Mouse (Mus musculus) CH12F3 (cell line): ENCODE results near the gene Pola2.

ENCODE experiments used
- in situ Hi-C: fragments of 300-500 bp; cut with MboI; formaldehyde crosslinking; loops from 2 replicates; pipeline ENCODE4 v1.14.3; 2020; ENCODE audit warnings: low sequenced_read_pairs

Gene Pola2

DNA sequence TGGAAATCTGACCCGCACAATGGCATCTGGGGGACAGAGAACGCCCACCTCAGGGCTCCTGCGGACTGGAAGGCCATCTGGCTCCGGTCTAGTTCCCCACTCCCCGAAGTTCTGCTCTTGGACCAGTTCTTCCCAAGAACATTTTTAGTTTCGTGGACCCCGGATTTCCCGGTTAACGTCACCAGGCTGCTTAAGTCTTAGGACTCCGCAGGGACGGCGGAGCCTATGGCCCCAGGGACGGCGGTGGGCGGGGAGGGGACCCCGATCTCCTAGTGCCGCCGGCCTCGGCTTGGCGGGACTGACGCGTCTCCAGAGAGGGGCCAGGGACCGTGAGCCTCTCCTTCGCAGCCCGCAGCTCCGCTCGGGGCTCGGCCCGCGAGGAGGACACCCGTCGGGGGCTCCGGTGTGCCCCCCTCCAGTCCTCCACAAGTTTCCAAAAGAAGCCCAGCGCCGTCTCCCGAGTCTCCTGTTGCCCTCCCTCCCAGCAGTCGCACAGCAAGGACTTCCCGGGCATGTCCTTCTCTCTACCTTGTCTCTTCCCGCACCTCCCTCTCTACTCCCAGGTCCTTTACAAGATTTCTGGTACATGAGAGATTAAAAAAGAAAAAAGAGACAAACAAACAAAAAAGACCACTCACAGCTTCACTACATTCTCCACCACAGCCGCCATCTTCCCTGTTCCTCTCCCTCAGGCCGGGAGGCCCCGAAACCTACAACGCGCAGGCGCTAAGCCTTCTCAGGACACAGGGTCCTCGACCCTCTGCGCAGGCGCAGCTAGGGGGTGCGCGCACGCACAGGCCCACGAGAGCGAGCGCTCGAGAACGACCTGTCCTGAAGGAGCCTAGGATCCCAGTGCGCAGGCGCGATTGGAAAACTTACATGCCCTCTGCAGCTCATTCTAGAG, 51.6 kb downstream of the Pola2 start:
- in situ Hi-C loops = no loop called here

DNA sequence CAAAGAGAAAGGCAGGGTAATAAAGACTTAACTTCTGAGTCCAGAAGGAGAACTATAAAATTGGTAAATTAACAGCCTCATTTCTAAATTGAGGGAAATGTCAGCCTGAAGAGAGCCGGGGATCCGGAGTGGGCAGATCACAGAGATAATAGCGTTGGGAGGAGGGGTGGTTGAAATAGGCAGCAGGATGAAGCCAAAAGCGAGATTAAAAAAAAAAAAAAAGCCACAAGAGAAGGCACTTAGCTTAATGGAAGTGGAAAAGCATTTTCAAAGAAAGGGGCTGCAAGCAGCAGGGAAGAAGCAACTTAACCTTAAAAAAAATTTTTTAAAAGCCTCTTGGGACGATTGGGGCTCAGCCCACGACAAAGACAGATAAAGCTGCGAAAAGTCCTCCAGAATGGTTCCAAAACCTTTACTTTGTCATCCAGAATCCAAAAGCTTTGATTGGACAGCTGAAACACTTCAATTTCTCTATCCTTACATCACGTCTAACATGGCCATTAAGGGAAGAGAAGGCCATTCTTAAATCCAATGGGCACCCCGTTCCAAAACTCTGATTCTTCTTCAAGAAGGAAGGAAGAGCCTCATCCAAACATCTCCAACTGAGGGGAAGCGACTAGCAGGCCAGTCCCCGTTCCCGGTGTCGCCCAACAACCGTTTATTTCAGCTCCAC, 52.4 kb downstream of the Pola2 start:
- in situ Hi-C loops = no loop called here

GRCm38 (mm10) chr19:5910221-5910620, 53.8 kb downstream of the Pola2 start:
- in situ Hi-C loops = no loop called here

GRCm38 (mm10) chr19:5907275-5907674, 56.7 kb downstream of the Pola2 start:
- in situ Hi-C loops = no loop called here

DNA sequence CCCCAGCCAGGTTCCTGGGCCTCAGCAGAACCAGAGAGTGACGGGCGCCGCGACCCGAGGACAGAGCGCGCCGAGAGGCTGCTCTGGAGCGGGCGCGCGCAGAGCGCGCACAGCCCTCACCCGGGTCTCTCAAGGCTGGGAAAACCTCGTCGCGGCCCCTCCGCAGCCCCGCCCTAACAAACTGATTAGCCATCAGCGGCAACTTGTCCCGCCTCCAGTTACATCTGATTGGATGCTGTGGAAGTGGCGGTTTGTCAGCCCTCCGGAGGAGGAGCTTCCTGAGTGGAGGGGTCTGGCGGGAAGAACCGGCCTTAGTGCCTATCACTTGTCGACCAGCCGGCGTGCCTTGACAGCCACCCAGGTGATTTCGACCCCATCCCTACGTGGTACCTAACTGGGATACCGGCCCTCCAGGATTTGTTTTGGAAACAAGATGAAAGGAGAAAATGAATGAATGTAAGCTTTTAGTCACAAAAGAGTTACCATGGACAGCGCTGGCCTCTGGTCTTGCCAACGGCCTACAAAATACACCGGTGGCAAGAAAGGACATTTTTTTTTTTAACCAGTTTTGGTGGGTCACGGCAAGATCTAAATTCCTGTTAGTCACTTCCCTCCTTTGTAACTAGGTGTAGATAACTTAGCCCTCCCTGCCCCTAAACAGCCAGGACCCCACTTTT, 69.9 kb downstream of the Pola2 start, which contains the start of gene Tigd3:
Gene Tigd3 (minus strand): TSS at position 148 of the 677 bp plus-strand sequence.
- in situ Hi-C loops = no loop called here

- in situ Hi-C loops = no loop called here
These were observed 70.6 kb downstream of the Pola2 start for GRCm38 (mm10) chr19:5893282-5894001.

DNA sequence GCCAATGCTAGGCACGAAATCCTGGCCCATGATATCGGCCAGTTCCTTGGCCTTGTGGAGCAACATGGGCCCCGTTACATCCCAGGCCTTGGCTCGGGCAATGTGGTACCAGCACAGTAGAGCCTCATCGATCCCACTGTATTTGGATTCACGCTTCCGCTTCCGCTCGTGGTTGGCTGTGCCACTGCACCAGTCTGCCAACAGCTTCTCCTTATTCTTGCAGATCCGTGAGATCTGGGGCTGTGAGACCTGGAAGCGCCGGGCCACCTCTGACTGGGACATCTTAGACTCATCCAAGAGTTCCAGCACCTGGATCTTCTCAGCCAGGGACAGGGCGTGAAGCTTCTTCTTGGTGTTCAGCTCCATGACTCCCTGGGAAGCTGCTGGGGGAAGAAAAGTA, 71.3 kb downstream of the Pola2 start:
- in situ Hi-C loops = no loop called here

DNA sequence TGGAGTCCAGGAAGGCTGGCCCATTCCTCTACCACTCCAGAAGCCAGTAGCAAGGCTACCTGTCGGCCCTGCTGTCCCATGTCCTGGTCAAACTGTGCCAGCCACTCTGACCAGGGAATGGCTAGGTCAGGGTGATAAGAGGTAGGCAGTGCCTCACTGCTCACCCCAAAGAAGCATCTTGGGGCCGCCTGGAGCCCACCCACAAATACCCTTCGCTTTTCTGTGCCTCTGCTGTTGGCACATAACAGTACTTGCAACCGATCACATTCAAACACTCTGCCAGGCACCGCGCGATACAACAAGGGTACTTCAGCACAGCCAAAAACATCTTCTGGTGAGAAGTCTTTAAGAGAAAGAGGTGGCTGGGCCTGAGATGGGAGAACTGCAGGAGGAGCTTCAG, 71.7 kb downstream of the Pola2 start:
- in situ Hi-C loops = no loop called here

DNA sequence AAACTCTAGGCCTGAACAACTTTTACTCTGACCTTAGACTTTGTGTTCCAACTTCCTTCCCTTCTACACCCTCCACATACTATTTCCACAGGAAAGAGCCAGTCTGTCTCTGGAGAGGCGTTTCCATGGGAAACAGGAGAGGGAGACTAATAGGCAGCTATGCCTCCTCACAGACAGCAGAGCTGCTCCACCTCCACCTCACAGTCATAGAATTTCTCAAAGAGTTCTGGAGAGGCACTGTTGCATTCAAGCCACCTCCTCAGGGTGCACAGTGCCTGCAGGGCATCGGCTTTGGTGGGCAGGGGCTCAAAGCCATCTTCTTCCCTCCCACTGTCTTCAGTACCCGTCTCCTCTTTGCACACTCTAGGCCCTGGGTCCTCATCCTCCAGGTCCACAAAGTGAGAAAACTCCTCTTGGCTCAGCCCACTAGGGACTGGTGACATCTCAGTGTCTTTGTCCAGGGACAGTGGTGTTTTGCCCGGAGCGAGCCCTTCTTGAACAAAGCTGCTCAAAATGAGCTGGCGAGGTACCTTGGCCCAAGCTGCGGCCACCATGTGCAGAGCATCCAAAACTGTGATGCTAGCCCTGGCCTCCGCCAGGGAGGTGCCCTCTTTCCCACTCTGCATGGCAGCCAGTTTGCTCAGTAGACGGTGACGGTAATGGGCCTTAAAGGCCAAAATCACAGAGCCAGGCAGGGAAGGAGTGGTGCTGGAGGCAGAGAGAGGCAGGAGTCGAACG, 72.3 kb downstream of the Pola2 start:
- in situ Hi-C loops = no loop called here
